Mouse (Mus musculus): ENCODE data around the gene Peli2. TPM values are rescaled to one million over a fixed set of nuclear protein-coding genes. Genes with fewer than 3 reads are reported as not detected.
A peak's percentile ranks its signal among the peaks of the same experiment; 100 is the strongest.

Gene Peli2
- polyA plus RNA-seq, 1 experiment = 9.0 TPM

- H3K27ac ChIP-seq (ENCODE audit: insufficient read depth, low read length) = peak overlapping the region; percentile 43; the same call in 1 of the 2 replicates
- H3K4me1 ChIP-seq (ENCODE audit: control insufficient read depth, insufficient read depth, low read length) = no peaks in the 10 kb centered on the region
- H3K4me3 ChIP-seq (ENCODE audit: insufficient read depth, low read length) = no peak overlapping the region
- TF ChIP-seq POLR2A (IDR thresholded peaks at IDR 0.05; ENCODE audit: low read depth, low read length) (no peak), CTCF (IDR thresholded peaks at IDR 0.05; ENCODE audit: borderline replicate concordance, insufficient read depth, low read length) (no peak)
Observed at GRCm38 (mm10) chr14:48173840-48174239, 53.2 kb downstream of the Peli2 start.

DNA sequence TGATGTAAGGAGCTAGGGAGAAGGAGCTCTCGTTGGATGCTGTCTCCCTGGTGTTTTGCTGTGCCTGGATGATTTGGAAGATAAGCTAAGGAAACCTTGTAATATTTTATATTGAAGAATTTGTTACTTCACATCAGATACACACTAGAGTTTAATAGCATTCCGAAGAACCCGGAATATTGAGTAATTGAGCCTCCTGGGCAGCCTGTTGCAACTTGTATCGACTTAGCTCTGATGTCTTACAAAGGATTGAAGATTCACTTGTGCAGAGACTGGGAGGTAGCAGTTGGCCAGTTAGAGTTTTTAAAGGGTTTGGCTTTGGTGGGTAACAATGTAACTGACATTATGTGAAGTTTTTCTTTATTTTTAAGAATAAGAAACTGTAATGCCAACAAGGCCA lies 53.7 kb downstream of the Peli2 start:
- no peak for TF ChIP-seq CTCF (IDR thresholded peaks at IDR 0.05; ENCODE audit: borderline replicate concordance, insufficient read depth, low read length)
- no peak for TF ChIP-seq POLR2A (IDR thresholded peaks at IDR 0.05; ENCODE audit: low read depth, low read length)
- no peak overlapping the region for H3K4me3 ChIP-seq (ENCODE audit: insufficient read depth, low read length)
- peak overlapping the region; percentile 43; the same call in 1 of the 2 replicates for H3K27ac ChIP-seq (ENCODE audit: insufficient read depth, low read length)

GRCm38 (mm10) chr14:48175115-48175514 lies 54.5 kb downstream of the Peli2 start:
- no peaks in the 10 kb centered on the region for H3K4me1 ChIP-seq (ENCODE audit: control insufficient read depth, insufficient read depth, low read length)
- no peak overlapping the region for H3K4me3 ChIP-seq (ENCODE audit: insufficient read depth, low read length)
- H3K27ac ChIP-seq (ENCODE audit: insufficient read depth, low read length) = no peak overlapping the region
- TF ChIP-seq CTCF (IDR thresholded peaks at IDR 0.05; ENCODE audit: borderline replicate concordance, insufficient read depth, low read length) = no peak
- no peak for TF ChIP-seq POLR2A (IDR thresholded peaks at IDR 0.05; ENCODE audit: low read depth, low read length)

More for the DNA sequence above, 53.7 kb downstream of the Peli2 start:
- H3K4me1 ChIP-seq (ENCODE audit: control insufficient read depth, insufficient read depth, low read length) = no peaks in the 10 kb centered on the region

- Histone ChIP-seq H3K27ac (ENCODE audit: insufficient read depth, low read length) (no peak overlapping the region), H3K4me1 (ENCODE audit: control insufficient read depth, insufficient read depth, low read length) (no peaks in the 10 kb centered on the region), H3K4me3 (ENCODE audit: insufficient read depth, low read length) (no peak overlapping the region)
- TF ChIP-seq POLR2A (IDR thresholded peaks at IDR 0.05; ENCODE audit: low read depth, low read length) (no peak), CTCF (IDR thresholded peaks at IDR 0.05; ENCODE audit: borderline replicate concordance, insufficient read depth, low read length) (no peak)
Observed at GRCm38 (mm10) chr14:48178304-48178995, 57.8 kb downstream of the Peli2 start.

- TF ChIP-seq POLR2A (IDR thresholded peaks at IDR 0.05; ENCODE audit: low read depth, low read length) (no peak), CTCF (IDR thresholded peaks at IDR 0.05; ENCODE audit: borderline replicate concordance, insufficient read depth, low read length) (no peak)
- Histone ChIP-seq H3K4me3 (ENCODE audit: insufficient read depth, low read length) (no peak overlapping the region), H3K4me1 (ENCODE audit: control insufficient read depth, insufficient read depth, low read length) (no peaks in the 10 kb centered on the region), H3K27ac (ENCODE audit: insufficient read depth, low read length) (no peak overlapping the region)
Observed at GRCm38 (mm10) chr14:48179021-48179420, 58.4 kb downstream of the Peli2 start.

DNA sequence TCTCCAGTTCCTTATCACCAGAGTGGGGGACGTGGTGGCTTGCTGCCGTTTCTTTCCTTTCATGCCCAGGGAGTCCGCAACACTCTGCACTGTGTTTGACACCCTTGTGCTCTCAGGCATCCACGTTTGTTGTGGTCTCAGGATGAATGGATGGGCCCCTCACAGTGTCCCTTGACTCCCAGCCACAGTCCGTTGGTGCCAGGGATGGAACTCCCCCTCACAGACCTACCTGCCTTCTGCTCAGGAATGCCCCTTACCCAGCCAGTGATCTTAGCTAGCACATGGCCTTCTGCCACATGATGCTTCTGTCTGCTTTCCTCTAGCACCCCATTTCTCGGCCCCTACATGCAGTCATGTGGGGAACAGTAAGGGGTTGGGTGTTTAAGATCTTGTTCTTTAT lies 65.7 kb downstream of the Peli2 start:
- no peak overlapping the region for H3K27ac ChIP-seq (ENCODE audit: insufficient read depth, low read length)
- H3K4me1 ChIP-seq (ENCODE audit: control insufficient read depth, insufficient read depth, low read length) = peaks cover 3% of the 10 kb centered on the region; the same call in 1 of the 2 replicates
- TF ChIP-seq CTCF (IDR thresholded peaks at IDR 0.05; ENCODE audit: borderline replicate concordance, insufficient read depth, low read length) (no peak), POLR2A (IDR thresholded peaks at IDR 0.05; ENCODE audit: low read depth, low read length) (no peak)
- H3K4me3 ChIP-seq (ENCODE audit: insufficient read depth, low read length) = no peak overlapping the region

- TF ChIP-seq CTCF (IDR thresholded peaks at IDR 0.05; ENCODE audit: borderline replicate concordance, insufficient read depth, low read length) (no peak), POLR2A (IDR thresholded peaks at IDR 0.05; ENCODE audit: low read depth, low read length) (no peak)
- no peak overlapping the region for H3K27ac ChIP-seq (ENCODE audit: insufficient read depth, low read length)
- no peak overlapping the region for H3K4me3 ChIP-seq (ENCODE audit: insufficient read depth, low read length)
- H3K4me1 ChIP-seq (ENCODE audit: control insufficient read depth, insufficient read depth, low read length) = peaks cover 3% of the 10 kb centered on the region; the same call in 1 of the 2 replicates
Observed at GRCm38 (mm10) chr14:48187100-48187499, 66.5 kb downstream of the Peli2 start.

GRCm38 (mm10) chr14:48189330-48189729 lies 68.7 kb downstream of the Peli2 start:
- TF ChIP-seq CTCF (IDR thresholded peaks at IDR 0.05; ENCODE audit: borderline replicate concordance, insufficient read depth, low read length) (no peak), POLR2A (IDR thresholded peaks at IDR 0.05; ENCODE audit: low read depth, low read length) (no peak)
- Histone ChIP-seq H3K27ac (ENCODE audit: insufficient read depth, low read length) (no peak overlapping the region), H3K4me1 (ENCODE audit: control insufficient read depth, insufficient read depth, low read length) (peaks cover 3% of the 10 kb centered on the region; the same call in 1 of the 2 replicates), H3K4me3 (ENCODE audit: insufficient read depth, low read length) (no peak overlapping the region)

DNA sequence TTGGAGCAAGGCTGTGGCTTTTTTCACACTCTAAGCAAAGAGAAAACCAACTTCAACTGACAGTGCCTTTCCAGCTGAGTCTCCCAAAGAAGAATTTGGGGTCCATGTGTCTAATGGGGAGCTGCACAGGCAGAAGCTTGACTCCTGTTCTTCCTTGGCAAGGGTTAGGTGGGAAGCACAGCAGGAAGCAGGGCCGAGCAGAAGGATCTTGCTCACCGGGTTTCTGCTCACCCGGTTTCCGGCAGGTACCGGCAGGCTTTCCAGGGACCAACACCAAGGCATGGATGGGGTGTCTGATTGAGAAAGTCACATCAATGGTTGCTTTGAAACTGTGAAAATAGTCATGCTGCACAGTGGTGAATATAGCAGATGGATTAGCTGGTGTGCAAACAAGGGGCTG lies 70.3 kb downstream of the Peli2 start:
- Histone ChIP-seq H3K27ac (ENCODE audit: insufficient read depth, low read length) (no peak overlapping the region), H3K4me3 (ENCODE audit: insufficient read depth, low read length) (no peak overlapping the region), H3K4me1 (ENCODE audit: control insufficient read depth, insufficient read depth, low read length) (peaks cover 3% of the 10 kb centered on the region; the same call in 1 of the 2 replicates)
- no peak for TF ChIP-seq POLR2A (IDR thresholded peaks at IDR 0.05; ENCODE audit: low read depth, low read length)
- TF ChIP-seq CTCF (IDR thresholded peaks at IDR 0.05; ENCODE audit: borderline replicate concordance, insufficient read depth, low read length) = no peak

GRCm38 (mm10) chr14:48191925-48192324 lies 71.3 kb downstream of the Peli2 start:
- Histone ChIP-seq H3K4me1 (ENCODE audit: control insufficient read depth, insufficient read depth, low read length) (peaks cover 3% of the 10 kb centered on the region; the same call in 1 of the 2 replicates), H3K27ac (ENCODE audit: insufficient read depth, low read length) (no peak overlapping the region), H3K4me3 (ENCODE audit: insufficient read depth, low read length) (no peak overlapping the region)
- TF ChIP-seq POLR2A (IDR thresholded peaks at IDR 0.05; ENCODE audit: low read depth, low read length) (no peak), CTCF (IDR thresholded peaks at IDR 0.05; ENCODE audit: borderline replicate concordance, insufficient read depth, low read length) (no peak)
